Mouse (Mus musculus) liver, embryonic 13.5 days (tissue): ENCODE measurements around the gene Chst14. TPM values are rescaled to one million over a fixed set of nuclear protein-coding genes. Genes with fewer than 3 reads are reported as not detected.

ENCODE experiments used
- ATAC-seq: fragments of 200-750 bp; cut with Nextera tagmentation; 2 replicates; pipeline ENCODE4 v1.8.0; 2017; ENCODE audit warnings: low read depth, mild to moderate bottlenecking, moderate number of reproducible peaks, moderate library complexity
- DNase-seq: peaks from one replicate; pipeline ENCODE4 v3.0.0; 2022
- H3K27ac ChIP-seq: fragments of 300-500 bp; sonication (generic); 2 replicates; pipeline ENCODE4 v1.5.1; 2015; ENCODE audit warnings: moderate library complexity, mild to moderate bottlenecking, inconsistent platforms
- H3K27me3 ChIP-seq: fragments of 300-500 bp; sonication (generic); 2 replicates; pipeline ENCODE4 v1.6.1; 2015; ENCODE audit warnings: mild to moderate bottlenecking, inconsistent platforms
- H3K36me3 ChIP-seq: fragments of 300-500 bp; sonication (generic); 2 replicates; pipeline ENCODE4 v1.6.1; 2015; ENCODE audit warnings: mild to moderate bottlenecking, inconsistent platforms
- H3K4me1 ChIP-seq: fragments of 300-500 bp; sonication (generic); replicated peaks from 2 replicates; pipeline ENCODE4 v1.6.1; 2015; ENCODE audit warnings: inconsistent platforms
- H3K4me2 ChIP-seq: fragments of 300-500 bp; sonication (generic); 2 replicates; pipeline ENCODE4 v1.6.1; 2015; ENCODE audit warnings: inconsistent platforms, mild to moderate bottlenecking, moderate library complexity
- H3K4me3 ChIP-seq: fragments of 300-500 bp; sonication (generic); replicated peaks from 2 replicates; pipeline ENCODE4 v1.5.1; 2015; ENCODE audit warnings: mild to moderate bottlenecking, inconsistent platforms
- H3K9ac ChIP-seq: fragments of 300-500 bp; sonication (generic); 2 replicates; pipeline ENCODE4 v1.6.1; 2015; ENCODE audit warnings: mild to moderate bottlenecking, inconsistent platforms
- H3K9me3 ChIP-seq: fragments of 300-500 bp; sonication (generic); replicated peaks from 2 replicates; pipeline ENCODE4 v1.6.1; 2016; ENCODE audit warnings: inconsistent platforms
- WGBS: fragments of 180-500 bp; shearing (Covaris S2); methylation state at CpG from one replicate; pipeline ENCODE4 v1.1.7; 2015; ENCODE audit not compliant: insufficient replicate concordance; 5-methylcytosine and 5-hydroxymethylcytosine counted together
- polyA plus RNA-seq: library from polyadenylated mRNA; unstranded; fragments of >200 nt; fragmentation: Nextera tagmentation; extraction: Ambion mirVana; gene quantifications from 2 replicates; pipeline ENCODE4 v1.2.1, GENCODE M21; 2015

Chst14 gene
- polyA plus RNA-seq, 1 experiment from 2014 or later: 5.2 TPM

- Histone ChIP-seq H3K27ac (no peak overlapping the region), H3K36me3 (no peaks in the 10 kb centered on the region), H3K27me3 (peaks cover 87% of the 10 kb centered on the region), H3K4me1 (peaks cover 49% of the 10 kb centered on the region), H3K9me3 (no peaks in the 10 kb centered on the region), H3K9ac (no peak overlapping the region), H3K4me3 (no peak overlapping the region), H3K4me2 (no peak overlapping the region)
- no peak for DNase-seq
- ATAC-seq: no peak
- 9% methylated on average over 11 of the region's 11 CpGs for WGBS
Observed at GRCm38 (mm10) chr2:118897808-118898207, 28.5 kb upstream of the Chst14 start.

DNA sequence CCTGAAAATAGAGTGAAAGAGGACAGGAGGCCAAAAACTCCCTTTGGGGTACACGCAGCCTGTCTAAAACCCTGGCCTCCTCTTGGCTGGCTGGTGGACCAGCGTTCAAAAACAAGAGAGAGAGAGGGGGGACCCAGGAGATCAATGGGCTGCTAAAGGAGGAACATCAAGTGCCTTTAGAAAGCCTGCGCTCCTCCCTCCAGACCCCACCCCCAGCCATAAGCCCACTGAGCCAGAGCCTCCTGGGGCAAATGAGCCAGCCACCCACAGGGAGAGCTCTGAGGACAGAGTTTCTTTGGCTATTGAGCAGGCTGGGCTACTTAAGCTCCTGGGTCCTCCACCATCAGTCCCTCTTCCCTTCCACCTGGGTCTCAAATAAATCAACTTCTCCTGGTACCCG is 27.5 kb upstream of the Chst14 start:
- Histone ChIP-seq H3K27me3 (peaks cover 84% of the 10 kb centered on the region), H3K9me3 (no peaks in the 10 kb centered on the region), H3K9ac (no peak overlapping the region), H3K27ac (no peak overlapping the region), H3K4me3 (no peak overlapping the region), H3K4me2 (no peak overlapping the region), H3K4me1 (peaks cover 55% of the 10 kb centered on the region), H3K36me3 (no peaks in the 10 kb centered on the region)
- DNase-seq: no peak
- 16% methylated on average over 4 of the region's 4 CpGs for WGBS
- no peak for ATAC-seq

- Histone ChIP-seq H3K4me2 (no peak overlapping the region), H3K9me3 (no peaks in the 10 kb centered on the region), H3K27ac (no peak overlapping the region), H3K36me3 (no peaks in the 10 kb centered on the region), H3K9ac (no peak overlapping the region), H3K27me3 (peaks cover 83% of the 10 kb centered on the region), H3K4me3 (no peak overlapping the region), H3K4me1 (peaks cover 60% of the 10 kb centered on the region)
- ATAC-seq: no peak
- no peak for DNase-seq
- WGBS: 30% methylated on average over 7 of the region's 7 CpGs
Observed at GRCm38 (mm10) chr2:118899306-118899705, 27.0 kb upstream of the Chst14 start.

DNA sequence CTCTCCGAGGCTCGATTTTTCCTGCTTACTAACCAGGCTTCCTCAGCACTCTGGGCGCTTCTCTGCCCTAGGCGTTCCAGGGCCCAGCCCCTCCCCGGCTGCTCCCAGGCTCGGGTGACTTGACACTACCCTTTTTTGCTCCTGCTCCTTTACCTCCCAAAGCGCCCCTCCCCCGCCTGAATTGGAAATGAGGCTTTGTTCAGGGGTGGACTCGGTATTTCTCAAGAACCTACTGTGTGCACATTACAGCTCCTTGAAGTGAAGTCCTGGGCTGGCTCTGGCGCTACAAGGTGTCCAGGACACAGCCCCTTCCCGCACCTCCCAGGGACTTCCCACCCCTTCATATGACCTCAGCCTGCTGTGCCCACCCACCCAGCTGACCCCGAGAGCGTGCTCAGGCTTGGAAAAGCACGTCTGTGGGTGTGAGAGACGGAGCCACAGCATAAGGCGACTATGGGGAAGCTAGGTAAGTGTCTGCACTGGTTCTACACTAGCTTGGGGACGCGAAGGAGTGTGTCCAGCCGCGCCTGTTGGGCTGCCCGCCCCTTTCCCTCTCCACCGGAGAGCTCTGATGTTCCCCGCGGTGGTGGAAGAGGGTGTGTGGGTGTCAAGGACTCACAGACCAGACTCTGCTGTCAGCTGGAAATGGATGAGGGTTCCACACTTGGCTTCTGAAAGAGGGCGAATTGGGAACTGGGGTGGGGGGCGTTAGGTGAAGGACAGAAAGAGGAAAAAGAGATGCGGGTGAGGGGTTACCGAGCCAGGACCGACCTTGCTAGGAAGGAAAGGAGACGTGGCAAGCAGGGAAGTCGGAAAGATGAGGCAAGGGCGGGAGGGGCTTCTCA is 26.1 kb upstream of the Chst14 start, which contains the start of gene Bahd1:
Bahd1 (plus strand) TSS at position 397 of the 845 bp plus-strand sequence.
- DNase-seq (peak; percentile 35), ATAC-seq (no peak)
- Histone ChIP-seq H3K4me2 (peak within 1 kb of the TSS; percentile 100), H3K9ac (peak within 1 kb of the TSS; percentile 95), H3K4me1 (peaks cover 69% of the 10 kb centered on the region), H3K36me3 (no peaks in the 10 kb centered on the region), H3K9me3 (no peaks in the 10 kb centered on the region), H3K27me3 (peaks cover 74% of the 10 kb centered on the region), H3K27ac (peak within 1 kb of the TSS; percentile 30; the same call in 1 of the 2 replicates), H3K4me3 (peak within 1 kb of the TSS; percentile 98)
- under 1% methylated on average over 32 of the region's 32 CpGs for WGBS

- H3K4me1 ChIP-seq: peaks cover 75% of the 10 kb centered on the region
- peak overlapping the region; percentile 95 for H3K9ac ChIP-seq
- peak overlapping the region; percentile 98 for H3K4me3 ChIP-seq
- H3K27me3 ChIP-seq: peaks cover 68% of the 10 kb centered on the region
- peak overlapping the region; percentile 100 for H3K4me2 ChIP-seq
- peak overlapping the region; percentile 30; the same call in 1 of the 2 replicates for H3K27ac ChIP-seq
- ATAC-seq (no peak), DNase-seq (no peak)
- no peaks in the 10 kb centered on the region for H3K36me3 ChIP-seq
- H3K9me3 ChIP-seq: no peaks in the 10 kb centered on the region
- WGBS: 1% methylated on average over 11 of the region's 11 CpGs
Observed at GRCm38 (mm10) chr2:118900826-118901140, 25.5 kb upstream of the Chst14 start.

DNA sequence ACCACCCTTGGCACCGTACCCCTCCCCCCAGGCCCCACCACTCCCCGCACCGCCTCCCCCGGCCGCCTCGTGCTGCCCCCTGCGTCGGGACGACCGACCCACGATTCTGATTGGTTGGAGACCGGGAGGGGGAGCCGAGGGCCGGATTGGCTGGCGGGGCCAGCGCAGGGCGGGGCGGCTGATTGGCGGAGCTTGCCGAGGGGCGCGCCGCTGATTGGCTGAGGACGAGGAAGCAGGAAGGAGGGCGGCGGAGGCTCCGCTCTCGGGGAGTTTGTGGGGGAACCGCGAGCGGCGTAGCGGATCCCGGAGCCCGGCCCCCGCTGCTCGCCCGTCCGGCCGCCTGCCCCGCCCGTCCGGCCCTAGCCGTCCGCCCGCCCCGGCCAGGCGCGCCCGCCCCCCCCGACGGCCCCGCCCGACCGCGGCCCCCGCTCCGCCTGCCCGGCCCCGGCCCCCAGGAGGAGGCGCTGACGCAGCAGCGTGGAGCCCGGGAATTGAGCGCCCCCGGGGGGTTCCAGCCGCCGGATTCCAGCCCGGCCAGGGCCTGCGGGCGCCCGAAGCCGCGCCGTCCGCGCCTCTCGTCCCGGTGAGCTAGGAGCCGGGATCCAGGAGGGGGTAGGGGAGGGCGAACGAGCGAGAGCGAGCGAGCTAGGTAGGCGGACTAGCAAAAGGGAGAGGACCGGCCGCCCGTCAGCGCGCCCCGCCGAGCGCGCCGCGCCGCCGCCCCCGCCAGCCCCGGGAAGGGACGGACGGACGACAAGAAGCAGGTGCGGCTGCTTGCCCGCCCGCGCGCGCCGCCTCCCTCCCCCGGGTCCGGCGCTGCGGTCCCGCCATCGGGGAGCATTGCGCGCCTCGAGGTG is 24.9 kb upstream of the Chst14 start:
- peak; percentile 90 for ATAC-seq
- Histone ChIP-seq H3K27ac (peak overlapping the region; percentile 93), H3K9ac (peak overlapping the region; percentile 95), H3K4me2 (peak overlapping the region; percentile 100), H3K4me1 (peaks cover 78% of the 10 kb centered on the region), H3K36me3 (no peaks in the 10 kb centered on the region), H3K4me3 (peak overlapping the region; percentile 98), H3K9me3 (no peaks in the 10 kb centered on the region), H3K27me3 (peaks cover 62% of the 10 kb centered on the region)
- under 1% methylated on average over 104 of the region's 120 CpGs for WGBS
- DNase-seq: peak; percentile 96

DNA sequence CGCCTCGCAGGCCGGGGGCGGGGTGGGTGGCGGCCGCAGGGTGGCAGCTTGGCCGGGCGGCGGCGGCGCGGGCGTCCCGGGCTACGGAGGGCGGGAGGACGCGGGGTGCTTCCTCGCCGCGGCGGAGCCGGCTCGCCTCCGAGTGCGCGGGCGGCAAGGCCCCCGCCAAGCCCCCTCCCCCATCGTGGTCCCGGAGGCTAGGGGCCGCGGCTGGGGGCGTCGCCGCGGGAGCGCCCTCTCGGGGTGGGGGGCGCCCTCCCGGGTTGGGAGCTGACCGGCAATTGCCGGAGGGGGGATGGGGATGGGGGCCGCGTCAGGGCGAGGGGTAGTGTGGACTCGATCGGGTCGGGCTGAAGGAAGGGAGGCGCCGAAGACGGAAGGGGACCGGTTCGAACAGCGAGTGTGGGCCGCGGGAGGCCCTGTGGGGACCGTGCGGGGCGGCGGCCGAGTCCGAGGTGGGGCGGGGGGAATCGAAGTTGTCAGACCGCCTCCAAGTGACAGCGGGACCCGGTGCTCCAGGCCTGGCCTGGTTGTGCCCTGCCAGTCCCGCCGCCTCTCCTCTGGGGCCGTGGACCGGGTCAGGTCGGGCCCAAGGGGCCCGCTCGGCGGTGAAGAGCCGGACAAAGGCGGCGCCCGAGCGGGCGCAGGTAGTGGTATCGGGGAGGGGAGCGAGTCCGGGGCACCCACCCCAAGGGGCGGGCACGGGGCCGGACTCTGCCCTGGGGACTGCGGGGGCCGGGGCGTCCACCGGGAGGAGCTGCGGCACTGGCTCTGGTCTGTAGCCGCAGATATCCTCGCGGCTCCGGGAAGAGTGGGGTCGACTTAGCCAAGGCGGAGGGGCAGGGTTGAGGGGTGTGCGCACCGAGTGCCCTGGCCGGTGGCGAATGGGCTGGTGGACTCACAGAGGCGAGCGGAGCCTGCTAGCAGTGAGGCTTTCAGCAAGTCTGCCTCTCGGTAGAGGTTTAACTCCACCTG is 24.0 kb upstream of the Chst14 start:
- WGBS: 1% methylated on average over 92 of the region's 106 CpGs
- H3K9ac ChIP-seq: peak overlapping the region; percentile 95
- peaks cover 78% of the 10 kb centered on the region for H3K4me1 ChIP-seq
- H3K4me2 ChIP-seq: peak overlapping the region; percentile 100
- peak overlapping the region; percentile 93 for H3K27ac ChIP-seq
- H3K4me3 ChIP-seq: peak overlapping the region; percentile 98
- no peaks in the 10 kb centered on the region for H3K9me3 ChIP-seq
- DNase-seq (peak; percentile 48), ATAC-seq (peak; percentile 27)
- no peaks in the 10 kb centered on the region for H3K36me3 ChIP-seq
- peaks cover 52% of the 10 kb centered on the region for H3K27me3 ChIP-seq

- Histone ChIP-seq H3K9ac (peak overlapping the region; percentile 95), H3K4me2 (peak overlapping the region; percentile 100), H3K9me3 (no peaks in the 10 kb centered on the region), H3K27me3 (peaks cover 42% of the 10 kb centered on the region), H3K4me3 (peak overlapping the region; percentile 98), H3K4me1 (peaks cover 75% of the 10 kb centered on the region), H3K27ac (no peak overlapping the region), H3K36me3 (no peaks in the 10 kb centered on the region)
- ATAC-seq (no peak), DNase-seq (no peak)
- 26% methylated on average over 10 of the region's 10 CpGs for WGBS
Observed at GRCm38 (mm10) chr2:118903333-118903741, 23.0 kb upstream of the Chst14 start.

- Histone ChIP-seq H3K4me2 (no peak overlapping the region), H3K4me1 (peaks cover 82% of the 10 kb centered on the region), H3K9me3 (no peaks in the 10 kb centered on the region), H3K9ac (no peak overlapping the region), H3K36me3 (no peaks in the 10 kb centered on the region), H3K4me3 (no peak overlapping the region), H3K27me3 (peaks cover 20% of the 10 kb centered on the region), H3K27ac (no peak overlapping the region)
- WGBS: 73% methylated on average over 7 of the region's 7 CpGs
- DNase-seq (no peak), ATAC-seq (no peak)
Observed at GRCm38 (mm10) chr2:118905433-118906117, 20.7 kb upstream of the Chst14 start.

DNA sequence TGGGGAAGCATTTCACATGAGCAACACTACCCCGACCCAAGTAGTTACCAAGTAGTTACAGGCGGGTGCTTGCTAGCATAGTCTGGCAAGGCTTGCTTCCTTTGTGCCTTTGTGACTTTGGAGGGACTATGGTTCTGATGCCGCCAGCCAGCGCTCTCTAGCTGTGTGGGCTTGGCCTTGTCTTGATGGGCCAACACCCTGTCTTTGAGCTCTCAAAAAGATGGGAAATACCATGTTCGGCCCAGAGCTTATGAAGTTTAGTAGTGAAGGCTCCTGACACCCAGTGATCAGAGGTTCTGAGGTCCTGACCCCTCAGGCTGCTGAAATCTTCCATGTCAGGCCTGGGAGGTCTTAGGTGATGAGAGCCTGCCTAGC is 20.2 kb upstream of the Chst14 start:
- Histone ChIP-seq H3K4me3 (no peak overlapping the region), H3K4me2 (no peak overlapping the region), H3K36me3 (no peaks in the 10 kb centered on the region), H3K4me1 (peaks cover 83% of the 10 kb centered on the region), H3K27me3 (peaks cover 16% of the 10 kb centered on the region), H3K27ac (no peak overlapping the region), H3K9ac (no peak overlapping the region), H3K9me3 (no peaks in the 10 kb centered on the region)
- DNase-seq (no peak), ATAC-seq (no peak)
- 77% methylated on average over 5 of the region's 5 CpGs for WGBS
